Mouse (Mus musculus) kidney, adult 2 months (tissue): Measurements from ENCODE around the gene Tmem39a.

Experiments
- CTCF ChIP-seq: fragments of 200-500 bp; conservative IDR thresholded peaks from 2 replicates; pipeline ENCODE4 v1.5.1; 2011; ENCODE audit warnings: low read depth, mild to moderate bottlenecking, control low read depth, low read length, moderate library complexity, mixed read lengths; ENCODE audit not compliant: insufficient read depth, insufficient read length
- POLR2A ChIP-seq: fragments of 200-500 bp; IDR thresholded peaks from one replicate; pipeline ENCODE4 v1.6.1; 2011; ENCODE audit warnings: low read depth, low read length, control low read depth

DNA sequence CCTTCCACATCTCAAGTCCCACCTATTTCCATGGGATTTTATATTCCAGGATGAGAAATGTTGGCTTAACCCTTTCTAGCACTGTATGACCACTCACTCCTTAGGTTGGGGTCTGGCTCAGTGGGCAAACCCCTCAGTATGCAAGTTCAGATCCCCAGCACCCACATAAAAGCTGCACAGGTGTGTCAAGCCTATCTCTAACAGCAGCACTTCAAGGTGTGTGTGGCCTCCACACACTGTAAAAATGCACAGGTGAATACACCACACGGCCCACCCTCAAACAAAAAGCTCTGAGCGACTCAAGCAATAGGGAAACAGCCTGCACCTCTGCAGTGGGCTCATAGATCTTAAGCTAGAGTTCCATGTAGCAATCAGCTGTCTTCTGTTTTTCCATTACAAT lies 37.6 kb downstream of the Tmem39a start:
- no peak for TF ChIP-seq POLR2A
- no peak for TF ChIP-seq CTCF
